Mouse (Mus musculus) stomach, embryonic 14.5 days (tissue): ENCODE measurements around the gene Fosl2. TPM values are rescaled to one million over a fixed set of nuclear protein-coding genes. Genes with fewer than 3 reads are reported as not detected.

ENCODE experiments used
- ATAC-seq: fragments of 200-750 bp; cut with Nextera tagmentation; 2 replicates; pipeline ENCODE4 v1.8.0; 2017; ENCODE audit warnings: low read depth, moderate TSS enrichment; ENCODE audit not compliant: insufficient number of reproducible peaks, insufficient read depth, low FRiP score
- H3K27ac ChIP-seq: fragments of 300-500 bp; sonication (generic); 2 replicates; pipeline ENCODE4 v1.5.1; 2014; ENCODE audit warnings: mild to moderate bottlenecking, low read length, moderate library complexity, mixed read lengths
- H3K27me3 ChIP-seq: fragments of 300-500 bp; sonication (generic); 2 replicates; pipeline ENCODE4 v1.6.1; 2014; ENCODE audit warnings: low read length, control low read depth, mixed read lengths; ENCODE audit not compliant: control insufficient read depth, insufficient read depth
- H3K36me3 ChIP-seq: fragments of 300-500 bp; sonication (generic); 2 replicates; pipeline ENCODE4 v1.6.1; 2014; ENCODE audit warnings: mild to moderate bottlenecking, control low read depth, low read length, moderate library complexity, mixed read lengths; ENCODE audit not compliant: control insufficient read depth, insufficient read depth
- H3K4me1 ChIP-seq: fragments of 300-500 bp; sonication (generic); 2 replicates; pipeline ENCODE4 v1.6.1; 2014; ENCODE audit warnings: low read length, control low read depth, mixed read lengths; ENCODE audit not compliant: control insufficient read depth, insufficient read depth
- H3K4me2 ChIP-seq: fragments of 300-500 bp; sonication (generic); replicated peaks from 2 replicates; pipeline ENCODE4 v1.6.1; 2014; ENCODE audit warnings: low read depth, low read length, control low read depth
- H3K4me3 ChIP-seq: fragments of 300-500 bp; sonication (generic); 2 replicates; pipeline ENCODE4 v1.5.1; 2014; ENCODE audit warnings: low read depth, low read length, control low read depth
- H3K9ac ChIP-seq: fragments of 300-500 bp; sonication (generic); replicated peaks from 2 replicates; pipeline ENCODE4 v1.6.1; 2014; ENCODE audit warnings: low read depth, mild to moderate bottlenecking, control low read depth, low read length, moderate library complexity, mixed read lengths
- H3K9me3 ChIP-seq: fragments of 300-500 bp; sonication (generic); 2 replicates; pipeline ENCODE4 v1.6.1; 2016; ENCODE audit warnings: low read depth, low read length, control low read depth; ENCODE audit not compliant: control insufficient read depth
- WGBS: fragments of 180-500 bp; shearing (Covaris S2); extraction: QIAGEN DNeasy Blood & Tissue Kit; methylation state at CpG from one replicate; pipeline ENCODE4 v1.1.7; 2014; 5-methylcytosine and 5-hydroxymethylcytosine counted together
- polyA plus RNA-seq: library from polyadenylated mRNA; unstranded; fragments of >200 nt; fragmentation: Nextera tagmentation; extraction: Ambion mirVana; gene quantifications from 2 replicates; pipeline ENCODE4 v1.2.1, GENCODE M21; 2014

The Fosl2 gene
- polyA plus RNA-seq, 1 experiment from 2014 or later: 15.8 TPM

DNA sequence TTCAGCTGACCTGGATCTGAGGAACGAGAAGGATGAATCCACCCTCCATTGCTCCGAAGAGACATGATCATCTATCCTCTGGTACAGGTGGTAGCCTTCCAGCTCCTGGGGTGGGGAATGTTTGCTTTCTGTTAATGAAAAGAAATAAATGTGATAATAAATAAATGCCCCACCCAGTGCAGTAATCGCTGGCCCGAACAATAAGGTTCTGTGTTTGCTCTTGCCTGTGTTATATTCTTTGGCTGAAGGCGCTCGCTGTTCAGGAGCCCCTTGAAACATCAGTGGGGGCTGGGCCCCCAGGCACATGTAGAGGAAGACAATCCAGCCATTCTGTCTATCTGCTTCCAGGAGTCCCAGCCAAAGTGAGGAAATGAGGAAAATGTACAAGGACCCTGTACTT lies 10.6 kb upstream of the Fosl2 start:
- Histone ChIP-seq H3K9ac (no peak overlapping the region), H3K4me2 (no peak overlapping the region), H3K4me3 (no peak overlapping the region), H3K27me3 (no peaks in the 10 kb centered on the region), H3K9me3 (no peaks in the 10 kb centered on the region), H3K4me1 (no peaks in the 10 kb centered on the region; the same call in 1 of the 2 replicates), H3K27ac (no peak overlapping the region), H3K36me3 (no peaks in the 10 kb centered on the region)
- WGBS: 64% methylated on average over 6 of the region's 6 CpGs
- 0 out of 2 replicates have a peak, but pooled peaks have one; percentile 20 for ATAC-seq

DNA sequence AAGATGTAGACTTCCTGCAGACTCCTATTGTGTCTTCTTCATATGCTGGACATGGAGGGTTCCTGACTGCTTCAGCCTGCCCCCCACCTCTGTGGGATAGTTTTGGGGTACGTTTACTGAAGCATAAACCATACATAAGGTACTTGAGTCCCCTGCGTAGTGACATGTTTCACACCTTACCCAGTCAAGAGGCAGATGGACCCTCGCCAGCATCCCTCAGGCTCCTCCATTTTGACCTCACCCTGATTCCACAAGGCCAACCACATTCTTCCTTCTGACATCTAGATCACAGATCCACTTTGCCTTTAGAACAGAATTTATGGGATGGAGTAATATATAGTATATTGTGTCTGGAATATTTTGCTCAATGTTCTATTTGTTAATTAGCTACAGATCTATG lies 8.4 kb upstream of the Fosl2 start:
- Histone ChIP-seq H3K36me3 (no peaks in the 10 kb centered on the region), H3K9me3 (no peaks in the 10 kb centered on the region), H3K4me1 (peaks cover 1% of the 10 kb centered on the region; the same call in 1 of the 2 replicates), H3K9ac (no peak overlapping the region), H3K27ac (no peak overlapping the region), H3K4me3 (no peak overlapping the region), H3K4me2 (no peak overlapping the region), H3K27me3 (no peaks in the 10 kb centered on the region)
- no peak for ATAC-seq
- 73% methylated on average over 3 of the region's 3 CpGs for WGBS

DNA sequence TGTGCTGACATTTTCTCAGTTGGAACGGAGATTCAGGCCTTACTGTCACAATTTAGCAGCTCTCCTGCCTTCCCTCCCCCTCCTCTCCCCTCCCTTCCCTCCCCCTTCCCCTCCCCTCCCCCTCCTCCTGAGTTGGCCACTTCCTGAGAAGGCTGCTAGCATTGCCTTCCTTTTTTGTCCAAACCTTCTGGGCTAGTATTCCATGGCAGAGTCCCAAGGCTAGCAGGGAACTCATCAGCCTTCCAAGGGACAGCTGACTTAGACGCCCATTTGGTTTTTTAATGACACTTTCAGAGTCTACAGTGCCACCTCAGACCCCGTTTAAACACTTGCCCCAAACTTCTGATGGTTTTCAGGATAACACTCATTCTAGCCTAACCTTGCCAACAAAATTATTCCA lies 7.7 kb upstream of the Fosl2 start:
- 50% methylated on average over 3 of the region's 3 CpGs for WGBS
- H3K27me3 ChIP-seq: no peaks in the 10 kb centered on the region
- H3K9me3 ChIP-seq: no peaks in the 10 kb centered on the region
- peaks cover 5% of the 10 kb centered on the region for H3K4me1 ChIP-seq
- H3K4me3 ChIP-seq: no peak overlapping the region
- no peak overlapping the region for H3K4me2 ChIP-seq
- no peak for ATAC-seq
- H3K27ac ChIP-seq: no peak overlapping the region
- H3K9ac ChIP-seq: no peak overlapping the region
- H3K36me3 ChIP-seq: no peaks in the 10 kb centered on the region

- Histone ChIP-seq H3K9me3 (no peaks in the 10 kb centered on the region), H3K4me3 (peak overlapping the region; percentile 84), H3K4me1 (peaks cover 12% of the 10 kb centered on the region; the same call in 1 of the 2 replicates), H3K4me2 (peak overlapping the region; percentile 72), H3K36me3 (no peaks in the 10 kb centered on the region), H3K27ac (peak overlapping the region; percentile 100), H3K9ac (peak overlapping the region; percentile 69), H3K27me3 (no peaks in the 10 kb centered on the region)
- WGBS: under 1% methylated on average over 47 of the region's 48 CpGs
- ATAC-seq: peak; percentile 35
Measured at GRCm38 (mm10) chr5:32132971-32133501, 2.6 kb upstream of the Fosl2 start.

DNA sequence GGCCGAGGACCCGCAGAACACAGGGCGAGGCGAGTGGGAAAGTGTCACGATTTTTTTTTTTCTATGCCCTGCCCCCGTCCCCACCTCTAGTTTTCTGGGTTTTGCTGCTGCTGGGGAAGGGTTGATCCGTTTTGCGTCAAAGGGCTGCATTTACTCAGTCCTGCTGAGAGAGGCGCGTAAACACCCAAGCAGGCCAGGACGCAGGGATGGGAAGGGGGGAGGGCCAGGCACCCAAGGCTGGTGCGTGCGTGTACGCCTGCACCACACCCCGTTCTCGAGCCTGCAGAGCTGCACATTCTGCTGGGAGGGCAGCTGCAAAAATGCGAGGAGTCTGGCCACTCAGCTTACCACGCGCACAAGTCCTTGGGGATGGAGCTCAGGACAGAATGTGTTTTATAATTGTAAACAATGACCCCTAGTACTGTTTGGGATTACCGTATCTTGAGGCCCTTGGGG lies 2.0 kb upstream of the Fosl2 start:
- Histone ChIP-seq H3K9me3 (no peaks in the 10 kb centered on the region), H3K4me3 (peak overlapping the region; percentile 84), H3K4me2 (peak overlapping the region; percentile 72), H3K36me3 (no peaks in the 10 kb centered on the region), H3K27ac (peak overlapping the region; percentile 100), H3K27me3 (no peaks in the 10 kb centered on the region), H3K4me1 (peaks cover 12% of the 10 kb centered on the region; the same call in 1 of the 2 replicates), H3K9ac (peak overlapping the region; percentile 69)
- WGBS: under 1% methylated on average over 20 of the region's 20 CpGs
- ATAC-seq: peak; percentile 38; the same call in 1 of the 2 replicates

GRCm38 (mm10) chr5:32134051-32134732 lies 1.4 kb upstream of the Fosl2 start:
- ATAC-seq: no peak
- peak overlapping the region; percentile 84 for H3K4me3 ChIP-seq
- H3K9ac ChIP-seq: peak overlapping the region; percentile 69
- 7% methylated on average over 21 of the region's 21 CpGs for WGBS
- no peaks in the 10 kb centered on the region for H3K36me3 ChIP-seq
- H3K4me1 ChIP-seq: peaks cover 12% of the 10 kb centered on the region; the same call in 1 of the 2 replicates
- peak overlapping the region; percentile 72 for H3K4me2 ChIP-seq
- no peaks in the 10 kb centered on the region for H3K9me3 ChIP-seq
- peak overlapping the region; percentile 100 for H3K27ac ChIP-seq
- H3K27me3 ChIP-seq: no peaks in the 10 kb centered on the region

DNA sequence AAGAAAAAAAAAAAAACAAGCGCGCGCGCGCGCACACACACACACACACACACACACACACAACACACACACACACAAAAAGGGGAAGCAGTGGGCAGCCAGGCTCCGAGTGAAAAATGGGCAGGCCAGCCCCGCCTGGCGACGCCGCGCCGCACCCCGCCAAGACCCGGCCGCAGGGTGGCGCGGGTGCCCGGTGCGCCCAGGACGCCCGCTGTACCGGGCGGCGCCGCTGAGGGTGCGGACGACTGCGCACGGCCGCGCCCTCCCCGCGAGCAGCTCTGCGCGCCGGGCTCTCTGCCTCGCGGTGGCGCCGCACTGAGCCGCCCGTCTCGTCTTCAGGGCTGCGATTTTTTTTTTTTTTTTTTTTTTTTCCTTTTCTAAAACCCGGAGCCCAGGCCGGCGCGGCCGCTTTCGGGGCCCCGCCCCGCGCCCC lies 682 bp upstream of the Fosl2 start:
- peak; percentile 21 for ATAC-seq
- Histone ChIP-seq H3K9ac (peak overlapping the region; percentile 97), H3K27ac (peak overlapping the region; percentile 100), H3K27me3 (no peaks in the 10 kb centered on the region), H3K36me3 (no peaks in the 10 kb centered on the region), H3K9me3 (no peaks in the 10 kb centered on the region), H3K4me1 (peaks cover 12% of the 10 kb centered on the region; the same call in 1 of the 2 replicates), H3K4me2 (peak overlapping the region; percentile 72), H3K4me3 (peak overlapping the region; percentile 84)
- WGBS: 0% methylated on average over 39 of the region's 54 CpGs

GRCm38 (mm10) chr5:32136301-32136863 lies 781 bp downstream of the Fosl2 start:
- Histone ChIP-seq H3K9me3 (no peaks in the 10 kb centered on the region), H3K4me2 (peak overlapping the region; percentile 72), H3K27ac (peak overlapping the region; percentile 100), H3K36me3 (no peaks in the 10 kb centered on the region; the same call in 1 of the 2 replicates), H3K9ac (peak overlapping the region; percentile 97), H3K4me3 (peak overlapping the region; percentile 84), H3K27me3 (no peaks in the 10 kb centered on the region), H3K4me1 (peaks cover 21% of the 10 kb centered on the region; the same call in 1 of the 2 replicates)
- WGBS: under 1% methylated on average over 52 of the region's 63 CpGs
- no peak for ATAC-seq
